Mouse (Mus musculus) adrenal gland, adult (tissue): ENCODE results near the gene Rpsa.

ENCODE experiments used
- DNase-seq, 2 experiments: peaks; one replicate each; pipeline ENCODE4 v3.0.0; 2022 to 2023; ENCODE audit warnings: low spot score in 1 of 2; ENCODE audit not compliant: inconsistent age in 2 of 2

The Rpsa gene

GRCm38 (mm10) chr9:120158047-120158446, 30.6 kb downstream of the Rpsa start:
- DNase-seq, result no peak

DNA sequence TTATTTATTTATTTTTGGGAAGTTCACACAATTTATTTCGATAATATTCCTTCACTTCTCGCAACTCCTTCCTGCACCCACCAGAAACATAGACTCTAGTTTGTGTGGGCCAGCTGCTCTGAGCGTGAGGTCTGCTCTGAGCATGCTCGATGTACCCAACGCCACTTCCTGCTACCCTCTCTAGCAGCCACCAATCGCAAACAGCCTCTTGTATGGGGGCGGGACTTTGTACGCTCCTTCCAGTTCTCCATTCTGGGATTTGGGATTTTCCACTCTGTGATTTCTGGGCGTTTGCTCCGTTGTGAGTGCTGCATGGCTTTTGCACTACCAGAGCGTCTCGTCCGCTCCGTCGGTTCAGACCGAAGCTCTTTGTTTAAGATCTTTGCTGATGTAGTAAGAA, 36.4 kb downstream of the Rpsa start:
- no peak for DNase-seq

DNA sequence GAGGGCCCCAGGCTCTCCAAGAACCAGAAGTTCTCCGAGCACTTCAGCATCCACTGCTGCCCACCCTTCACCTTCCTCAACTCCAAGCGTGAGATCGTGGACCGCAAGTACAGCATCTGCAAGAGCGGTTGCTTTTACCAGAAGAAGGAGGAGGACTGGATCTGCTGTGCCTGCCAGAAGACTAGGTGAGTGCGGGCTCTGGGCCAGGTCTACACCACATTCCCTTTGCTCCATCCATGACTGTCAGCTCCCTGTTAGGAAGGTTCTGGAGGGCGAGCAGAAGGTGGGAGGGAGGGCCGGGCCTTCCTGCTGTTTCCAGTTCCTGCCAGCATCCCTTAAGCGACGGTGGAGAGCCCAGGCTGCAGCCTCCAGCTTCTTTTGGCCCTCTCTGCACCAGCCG, 40.3 kb downstream of the Rpsa start:
- no peak for DNase-seq

GRCm38 (mm10) chr9:120171295-120171694, 43.8 kb downstream of the Rpsa start:
- DNase-seq, result peak; percentile 58 to 87

DNA sequence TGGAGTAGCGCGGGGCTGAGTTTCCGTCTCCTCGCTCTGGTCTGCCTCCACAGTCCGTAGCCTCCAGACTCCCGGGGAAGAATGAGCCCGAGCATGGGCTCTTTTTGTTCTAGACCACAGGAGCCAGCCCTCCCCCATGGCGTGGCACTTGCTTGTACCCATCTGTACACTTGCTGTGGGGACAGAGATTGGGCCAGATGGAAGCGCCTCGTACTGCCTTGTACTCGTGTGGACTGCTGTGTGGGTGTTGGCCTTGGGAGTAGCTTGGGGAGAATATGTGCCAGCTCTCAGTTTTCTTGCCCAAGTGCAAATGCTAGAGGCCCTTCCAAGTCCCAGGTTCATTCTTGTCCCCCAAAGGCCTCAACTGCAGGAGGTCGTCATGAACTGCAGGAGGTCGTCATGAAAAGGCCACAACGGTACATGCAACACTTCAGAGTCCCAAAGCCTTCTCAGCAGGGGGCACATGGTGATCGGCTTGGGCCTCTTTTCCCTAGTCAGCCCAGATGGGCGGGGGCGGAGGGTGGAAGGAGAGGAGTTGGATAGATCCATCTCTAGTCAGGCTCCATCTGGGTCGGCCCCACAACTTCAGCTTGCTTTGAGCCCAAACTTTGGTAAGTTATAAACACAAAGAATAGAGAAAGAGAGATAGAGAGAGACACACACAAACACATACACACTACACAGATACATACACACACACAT, 47.1 kb downstream of the Rpsa start:
- no peak for DNase-seq

DNA sequence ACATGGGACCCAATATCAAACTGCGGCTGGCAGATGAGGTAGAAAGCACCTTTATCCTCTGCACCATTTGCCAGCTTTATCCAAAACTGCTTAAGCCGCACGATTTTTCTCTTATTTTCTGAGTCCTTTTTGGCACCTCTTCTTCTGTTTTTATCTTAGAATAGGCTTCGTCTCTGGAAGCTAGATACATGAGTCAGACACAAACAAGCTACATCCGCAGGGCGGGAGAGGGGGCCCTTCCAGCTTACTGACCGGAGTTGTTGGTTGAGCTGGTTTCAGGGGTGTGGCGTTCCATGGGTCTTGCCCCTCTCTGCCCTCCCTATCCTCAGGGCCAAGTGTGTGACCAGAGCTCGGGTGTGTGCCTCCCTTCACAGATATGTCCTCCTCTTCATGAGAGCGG, 51.3 kb downstream of the Rpsa start:
- no peak for DNase-seq
